ENCODE assay signal across 11 mouse cellular contexts in genomic region chr13:109652631-109653030, GRCm38 (mm10).
A peak's percentile ranks its signal among the peaks of the same experiment; 100 is the strongest.
DNase-seq lines count a peak whose midpoint lies in the region; ATAC-seq lines count a peak whose summit lies in the region.
"Had no signal": no experiment of that assay in that cellular context is flagged by ENCODE, and none has a peak within 500 bp of the region (broad histone marks: within the 10 kb centered on the region; RNA-seq: fewer than 3 reads in every experiment).

No protein-coding gene starts in this region.

- H3K36me3 ChIP-seq in heart, embryonic 13.5 days = no peaks in the 10 kb centered on the region
- H3K36me3 ChIP-seq in erythroblast, embryonic 14.5 days (ENCODE audit: control insufficient read depth) = no peaks in the 10 kb centered on the region; the same call in none of the 2 replicates
- H3K36me3 ChIP-seq in midbrain, embryonic 15.5 days (replicated peaks) = no peaks in the 10 kb centered on the region
- H3K36me3 ChIP-seq: limb, embryonic 15.5 days had no signal

- no peak overlapping the region for H3K4me3 ChIP-seq in heart, embryonic 13.5 days
- peak overlapping the region; percentile 21 for H3K4me3 ChIP-seq in erythroblast, embryonic 14.5 days (replicated peaks)
- H3K4me3 ChIP-seq in midbrain, embryonic 15.5 days = no peak overlapping the region
- H3K4me3 ChIP-seq: limb, embryonic 15.5 days had no signal

- WGBS in heart, embryonic 13.5 days = 64% methylated on average over 7 of the region's 7 CpGs
- 63% methylated on average over 7 of the region's 7 CpGs for WGBS in midbrain, embryonic 15.5 days

- H3K9me3 ChIP-seq in heart, embryonic 13.5 days = no peaks in the 10 kb centered on the region
- H3K9me3 ChIP-seq in erythroblast, embryonic 14.5 days (ENCODE audit: control insufficient read depth, low read length) = no peaks in the 10 kb centered on the region
- no peaks in the 10 kb centered on the region for H3K9me3 ChIP-seq in midbrain, embryonic 15.5 days
- H3K9me3 ChIP-seq: limb, embryonic 15.5 days had no signal

- no peak for ATAC-seq in heart, embryonic 13.5 days (ENCODE audit: extremely low read depth, insufficient number of reproducible peaks, low FRiP score, low TSS enrichment)
- ATAC-seq in midbrain, embryonic 15.5 days (replicated peaks) = no peak
- ATAC-seq: forebrain, embryonic 16.5 days; hindbrain, postnatal 0 days had no signal

- no peak overlapping the region for H3K9ac ChIP-seq in heart, embryonic 13.5 days
- H3K9ac ChIP-seq in midbrain, embryonic 15.5 days = no peak overlapping the region
- H3K9ac ChIP-seq: limb, embryonic 15.5 days had no signal

- no peak overlapping the region for H3K4me2 ChIP-seq in heart, embryonic 13.5 days
- no peak overlapping the region for H3K4me2 ChIP-seq in midbrain, embryonic 15.5 days
- H3K4me2 ChIP-seq: limb, embryonic 15.5 days had no signal

- no peak for DNase-seq in heart, adult 8-10 months (ENCODE audit: low spot score)
- DNase-seq in Muller cell, postnatal 12 days (ENCODE audit: inconsistent ontology term) = peak; percentile 52
- DNase-seq in lung, postnatal 14 days = peak; percentile 48
- DNase-seq in urinary bladder, postnatal 4 days (ENCODE audit: low spot score in 2 of 2) = no peak

- peaks cover 43% of the 10 kb centered on the region for H3K4me1 ChIP-seq in heart, embryonic 13.5 days
- H3K4me1 ChIP-seq in erythroblast, embryonic 14.5 days (ENCODE audit: control insufficient read depth) = peaks cover 59% of the 10 kb centered on the region
- peaks cover 4% of the 10 kb centered on the region for H3K4me1 ChIP-seq in midbrain, embryonic 15.5 days

- H3K27me3 ChIP-seq in heart, embryonic 13.5 days (replicated peaks) = no peaks in the 10 kb centered on the region
- H3K27me3 ChIP-seq in erythroblast, embryonic 14.5 days (ENCODE audit: control insufficient read depth) = no peaks in the 10 kb centered on the region
- no peaks in the 10 kb centered on the region for H3K27me3 ChIP-seq in midbrain, embryonic 15.5 days (replicated peaks)
- H3K27me3 ChIP-seq: limb, embryonic 15.5 days had no signal

- H3K27ac ChIP-seq in heart, embryonic 13.5 days (replicated peaks) = peak overlapping the region; percentile 53
- no peak overlapping the region for H3K27ac ChIP-seq in midbrain, embryonic 15.5 days
- H3K27ac ChIP-seq: hindbrain, postnatal 0 days; kidney, postnatal 0 days; limb, embryonic 15.5 days had no signal

Comparison
In these comparisons a context has a peak if more than half of its experiments do, and no peak if none do; other contexts are left out.
1. DNase-seq: peak in Muller cell, postnatal 12 days (single experiment) and lung, postnatal 14 days (single experiment); none in heart, adult 8-10 months (single experiment) and urinary bladder, postnatal 4 days (0 of 2).